Mouse (Mus musculus): Measurements from ENCODE around the gene Hist1h3c.

The Hist1h3c gene

DNA sequence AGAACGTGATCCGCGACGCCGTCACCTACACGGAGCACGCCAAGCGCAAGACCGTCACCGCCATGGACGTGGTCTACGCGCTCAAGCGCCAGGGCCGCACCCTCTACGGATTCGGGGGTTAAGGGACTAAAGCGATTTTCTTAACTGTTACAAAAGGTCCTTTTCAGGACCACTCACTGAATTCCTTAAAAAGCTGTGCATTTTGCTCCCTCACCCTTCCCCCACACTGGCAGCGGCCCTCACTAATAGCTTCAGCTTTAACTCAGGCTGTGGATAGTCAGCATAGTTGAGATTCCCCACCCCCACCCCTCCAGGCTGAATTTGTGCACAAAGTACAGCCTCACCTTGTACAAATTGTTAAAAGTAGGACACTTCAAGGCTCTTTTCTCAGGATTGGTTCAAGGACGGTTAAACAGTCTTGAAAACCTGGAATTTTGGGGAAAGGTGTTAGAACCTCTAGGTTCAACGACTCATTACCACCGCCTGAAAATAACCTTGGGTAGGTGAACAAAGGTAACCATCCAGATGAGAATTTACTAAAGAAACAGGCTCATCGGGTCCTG, 11.9 kb upstream of the Hist1h3c start:
- no peak for DNase-seq

GRCm38 (mm10) chr13:23756790-23757189, 11.4 kb upstream of the Hist1h3c start, which contains the start of gene Hist1h4b:
Gene Hist1h4b (plus strand): TSS chr13:23757013.
- DNase-seq = peak; percentile 91

GRCm38 (mm10) chr13:23755000-23755399, 9.6 kb upstream of the Hist1h3c start:
- no peak for DNase-seq

- DNase-seq = no peak
These were observed 8.1 kb upstream of the Hist1h3c start for GRCm38 (mm10) chr13:23753314-23754078.

DNA sequence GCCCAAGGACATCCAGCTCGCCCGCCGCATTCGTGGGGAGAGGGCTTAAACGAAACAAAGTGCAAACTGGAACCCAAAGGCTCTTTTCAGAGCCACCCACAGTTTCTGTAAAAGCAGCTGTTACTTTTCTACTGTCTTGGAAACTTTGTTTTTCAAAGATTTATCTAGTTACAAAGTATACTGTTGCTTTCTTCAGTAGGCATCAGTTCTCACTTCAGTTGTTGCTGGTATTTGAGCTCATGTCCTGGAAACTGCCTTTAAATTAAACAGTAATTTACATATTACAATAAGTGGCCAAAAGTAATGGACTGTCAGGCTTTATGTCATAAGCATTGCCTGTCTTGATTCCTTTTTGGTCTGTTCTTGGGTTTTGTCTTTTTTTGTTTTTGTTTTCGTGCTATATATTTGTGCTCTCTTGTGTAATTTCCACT, 7.4 kb upstream of the Hist1h3c start:
- DNase-seq = no peak

GRCm38 (mm10) chr13:23752067-23752741, 6.8 kb upstream of the Hist1h3c start, which contains the start of gene Hist1h3b:
Gene Hist1h3b (plus strand): TSS chr13:23752267.
- DNase-seq = peak; percentile 92

GRCm38 (mm10) chr13:23751478-23751956, 6.1 kb upstream of the Hist1h3c start:
- no peak for DNase-seq

DNA sequence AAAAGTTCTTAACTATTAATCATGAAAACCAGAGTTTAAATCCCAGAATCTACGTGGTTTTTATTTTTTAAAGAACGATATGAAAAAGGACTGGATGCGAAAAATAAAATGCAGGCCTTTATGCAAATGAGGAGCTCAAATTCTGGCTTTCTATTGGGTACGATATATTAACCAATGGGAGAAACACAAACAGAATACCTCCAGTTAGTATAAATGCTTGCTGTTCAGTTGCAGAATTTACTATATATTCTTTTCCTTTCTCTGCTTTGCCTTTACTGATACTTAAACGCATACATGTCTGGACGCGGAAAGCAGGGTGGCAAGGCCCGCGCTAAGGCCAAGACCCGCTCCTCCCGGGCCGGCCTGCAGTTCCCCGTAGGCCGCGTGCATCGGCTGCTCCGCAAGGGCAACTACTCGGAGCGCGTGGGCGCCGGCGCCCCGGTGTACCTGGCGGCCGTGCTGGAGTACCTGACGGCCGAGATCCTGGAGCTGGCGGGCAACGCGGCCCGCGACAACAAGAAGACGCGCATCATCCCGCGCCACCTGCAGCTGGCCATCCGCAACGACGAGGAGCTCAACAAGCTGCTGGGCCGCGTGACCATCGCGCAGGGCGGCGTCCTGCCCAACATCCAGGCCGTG, 5.6 kb upstream of the Hist1h3c start, which contains the start of gene Hist1h2ab:
Gene Hist1h2ab (plus strand): TSS at position 288 of the 639 bp plus-strand sequence.
- peak; percentile 15 for DNase-seq

- DNase-seq = no peak
These were observed 4.2 kb upstream of the Hist1h3c start for GRCm38 (mm10) chr13:23749563-23750121.

DNA sequence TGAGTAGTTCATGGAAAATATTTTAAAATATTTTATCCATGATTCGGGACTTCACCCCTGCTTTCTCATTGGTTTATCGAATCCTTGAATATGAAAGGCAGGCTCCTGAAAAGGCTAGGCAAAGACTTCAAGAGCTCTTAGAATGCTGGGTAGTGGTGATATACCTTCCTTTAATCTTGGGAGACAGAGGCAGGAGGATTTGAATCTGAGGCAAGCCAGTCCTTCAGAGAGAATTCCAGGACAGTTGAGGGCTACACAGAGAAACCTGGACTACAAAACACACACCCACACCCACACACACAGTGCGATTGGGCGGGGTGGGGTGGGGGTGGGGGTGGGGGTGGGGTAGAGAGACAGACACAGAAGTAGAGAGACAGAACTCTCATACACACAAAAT, 2.5 kb upstream of the Hist1h3c start:
- DNase-seq = no peak

DNA sequence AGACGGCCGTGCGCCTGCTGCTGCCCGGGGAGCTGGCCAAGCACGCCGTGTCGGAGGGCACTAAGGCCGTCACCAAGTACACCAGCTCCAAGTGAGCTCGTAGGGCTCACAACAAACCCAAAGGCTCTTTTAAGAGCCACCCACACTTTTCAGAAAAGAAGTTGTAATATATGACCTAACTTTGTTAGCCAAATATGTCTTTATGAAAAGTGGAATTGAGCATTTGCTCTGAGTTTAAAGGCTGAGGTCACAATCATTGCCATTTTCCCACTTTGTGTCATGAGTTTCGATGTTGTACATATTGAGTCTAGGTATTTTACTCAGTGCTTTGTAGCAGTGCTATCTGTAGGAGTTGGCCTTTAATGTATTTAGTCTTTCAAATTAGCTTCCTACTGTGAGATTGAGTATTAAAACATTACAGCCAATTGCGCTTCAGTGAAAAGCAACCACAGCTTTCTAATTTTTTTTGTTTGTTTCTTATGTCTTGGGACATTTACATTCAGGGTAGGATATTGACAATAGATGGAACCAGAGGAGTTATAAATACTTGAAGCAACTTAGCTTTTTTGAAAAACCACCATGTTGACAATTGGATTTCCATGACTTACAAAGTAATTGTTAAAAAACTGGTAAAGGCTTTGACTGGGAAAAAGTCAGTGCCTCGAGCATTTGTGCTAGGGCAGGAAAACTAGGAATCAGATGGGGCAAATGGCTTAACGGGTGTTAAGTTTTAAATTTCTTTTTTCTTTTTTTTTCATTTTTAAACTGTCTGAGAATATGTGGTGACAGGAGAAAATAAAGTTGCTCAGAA, 1.9 kb upstream of the Hist1h3c start:
- no peak for DNase-seq

DNA sequence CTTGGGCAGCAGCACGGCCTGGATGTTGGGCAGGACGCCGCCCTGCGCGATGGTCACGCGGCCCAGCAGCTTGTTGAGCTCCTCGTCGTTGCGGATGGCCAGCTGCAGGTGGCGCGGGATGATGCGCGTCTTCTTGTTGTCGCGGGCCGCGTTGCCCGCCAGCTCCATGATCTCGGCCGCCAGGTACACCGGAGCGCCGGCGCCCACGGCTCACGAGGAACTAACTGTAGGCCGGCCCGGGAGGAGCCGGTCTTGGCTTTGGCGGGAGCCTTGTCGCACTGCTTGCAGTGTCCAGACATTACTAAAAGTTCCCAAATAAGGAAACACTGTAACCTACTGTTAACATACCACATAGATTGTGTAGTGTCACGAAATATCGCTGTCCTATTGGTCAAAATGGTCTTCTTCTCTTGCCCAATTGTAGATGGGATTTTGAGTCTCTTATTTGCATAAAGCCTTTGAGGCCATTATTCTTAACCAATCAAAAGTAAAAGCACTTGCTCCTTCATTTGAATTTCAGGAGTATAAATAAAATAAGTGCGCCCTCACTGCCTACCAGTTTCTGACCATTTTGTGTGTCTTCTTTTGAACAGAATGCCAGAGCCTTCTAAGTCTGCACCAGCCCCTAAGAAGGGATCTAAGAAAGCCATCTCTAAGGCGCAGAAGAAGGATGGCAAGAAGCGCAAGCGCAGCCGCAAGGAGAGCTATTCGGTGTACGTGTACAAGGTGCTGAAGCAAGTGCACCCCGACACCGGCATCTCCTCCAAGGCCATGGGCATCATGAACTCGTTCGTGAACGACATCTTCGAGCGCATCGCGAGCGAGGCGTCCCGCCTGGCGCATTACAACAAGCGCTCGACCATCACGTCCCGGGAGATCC, 1.0 kb upstream of the Hist1h3c start, which contains the start of gene Hist1h2bb:
Gene Hist1h2bb (plus strand): TSS at position 534 of the 880 bp plus-strand sequence.
- DNase-seq = peak; percentile 81

GRCm38 (mm10) chr13:23744421-23745380, 701 bp downstream of the Hist1h3c start:
- DNase-seq = no peak

- DNase-seq = no peak
These were observed 1.4 kb downstream of the Hist1h3c start for GRCm38 (mm10) chr13:23743963-23744362.

DNA sequence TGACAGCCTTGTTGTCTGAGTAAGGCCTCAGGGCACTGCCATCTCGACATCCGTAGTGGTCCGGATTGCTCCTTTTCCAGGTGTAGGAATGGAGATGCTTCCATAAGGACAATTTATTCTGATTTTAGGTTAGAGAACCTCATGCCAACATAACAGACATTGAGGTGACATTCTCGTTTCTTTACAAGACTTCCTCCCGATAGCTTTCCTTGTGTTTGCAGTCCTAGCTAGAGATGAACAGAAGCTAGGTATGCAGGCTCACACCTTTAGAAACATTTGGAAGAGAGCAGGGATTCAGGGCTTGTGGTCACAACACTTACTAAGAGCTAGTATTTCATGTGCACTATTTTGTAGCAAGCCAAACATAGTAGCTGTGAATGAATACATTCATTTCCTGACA, 2.2 kb downstream of the Hist1h3c start:
- no peak for DNase-seq

- DNase-seq = no peak
These were observed 3.4 kb downstream of the Hist1h3c start for GRCm38 (mm10) chr13:23742007-23742406.

GRCm38 (mm10) chr13:23740910-23741309, 4.5 kb downstream of the Hist1h3c start:
- no peak for DNase-seq

- no peak for DNase-seq
These were observed 5.1 kb downstream of the Hist1h3c start for GRCm38 (mm10) chr13:23740256-23740840.

GRCm38 (mm10) chr13:23739922-23740252, 5.5 kb downstream of the Hist1h3c start:
- no peak for DNase-seq

All from right cerebral cortex, adult 18-20 months (tissue).